Mouse (Mus musculus) myocyte (in vitro differentiated cells): Measurements from ENCODE around the gene Epha4.

Experiments used
- CEBPB ChIP-seq: IDR thresholded peaks from 2 replicates; pipeline ENCODE4 v1.6.1; 2011; ENCODE audit warnings: mild to moderate bottlenecking, moderate library complexity; ENCODE audit not compliant: poor library complexity, insufficient read depth, severe bottlenecking
- MAX ChIP-seq: IDR thresholded peaks from one replicate; pipeline ENCODE4 v1.6.1; 2011; ENCODE audit warnings: low read depth, mild to moderate bottlenecking, control low read depth
- MYOG ChIP-seq, 3 experiments: IDR thresholded peaks; one replicate each; pipeline ENCODE4 v1.6.1; 2011; ENCODE audit warnings: control low read depth in 2 of 3, low read depth in 2 of 3, mild to moderate bottlenecking in 2 of 3; ENCODE audit not compliant: insufficient read length in 2 of 3, control insufficient read depth in 1 of 3, insufficient read depth in 1 of 3
- POLR2A ChIP-seq: IDR thresholded peaks from one replicate; pipeline ENCODE4 v1.6.1; 2011; ENCODE audit warnings: low read depth, mild to moderate bottlenecking, control low read depth, moderate library complexity; ENCODE audit not compliant: insufficient read length
- TCF12 ChIP-seq: IDR thresholded peaks from one replicate; pipeline ENCODE4 v1.6.1; 2011; ENCODE audit warnings: mild to moderate bottlenecking, control low read depth; ENCODE audit not compliant: poor library complexity, insufficient read depth, severe bottlenecking
- TCF3 ChIP-seq: IDR thresholded peaks from one replicate; pipeline ENCODE4 v1.6.1; 2011; ENCODE audit warnings: low read depth, control low read depth; ENCODE audit not compliant: insufficient read length
- USF1 ChIP-seq: IDR thresholded peaks from one replicate; pipeline ENCODE4 v1.6.1; 2011; ENCODE audit warnings: low read depth, mild to moderate bottlenecking, control low read depth, moderate library complexity

DNA sequence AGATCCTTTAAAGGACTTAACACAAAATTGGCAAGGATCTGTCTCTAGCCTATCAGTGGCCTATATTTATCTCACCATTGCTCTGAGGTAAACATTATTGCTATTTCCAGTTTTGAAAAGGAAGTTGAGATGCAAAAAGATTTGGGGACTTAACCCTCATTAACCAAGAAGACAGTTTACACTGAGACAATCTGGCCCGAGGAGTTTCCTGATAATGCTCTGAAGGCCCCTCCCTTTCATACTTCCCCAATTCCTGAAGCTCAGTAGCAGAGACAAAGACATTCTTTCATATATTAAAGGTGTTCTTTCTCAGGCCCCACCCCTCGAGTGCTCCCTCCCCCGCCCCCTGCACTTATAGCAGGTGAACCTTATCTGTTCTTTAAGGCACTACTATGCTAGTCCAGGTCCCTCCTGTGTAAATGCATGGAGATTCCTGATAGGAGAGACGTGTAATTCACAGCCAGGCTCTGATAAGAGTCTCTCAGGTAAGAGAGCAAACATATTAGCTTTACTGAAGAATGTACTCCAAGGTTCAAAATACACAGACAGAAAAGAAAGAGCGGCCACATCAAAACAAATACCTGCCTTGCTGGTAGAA is 46.1 kb downstream of the Epha4 start:
- TF ChIP-seq POLR2A (no peak), TCF12 (no peak), TCF3 (no peak), CEBPB (no peak), MAX (no peak), MYOG (IDR thresholded peaks at IDR 0.05; ENCODE audit: control insufficient read depth in 1 of 3, insufficient read depth in 1 of 3, insufficient read length in 2 of 3, low read depth in 2 of 3) (no peak), USF1 (no peak)
